Mouse (Mus musculus) myocyte (in vitro differentiated cells): Measurements from ENCODE around the gene Msi1. TPM values are rescaled to one million over a fixed set of nuclear protein-coding genes. Genes with fewer than 3 reads are reported as not detected.

Experiments used
- H3K27me3 ChIP-seq: one replicate; pipeline ENCODE4 v1.6.1; 2011; ENCODE audit not compliant: control insufficient read depth, insufficient read depth, insufficient read length
- H3K36me3 ChIP-seq: one replicate; pipeline ENCODE4 v1.6.1; 2011; ENCODE audit not compliant: control insufficient read depth, insufficient read depth
- H3K4me2 ChIP-seq: one replicate; pipeline ENCODE4 v1.6.1; 2011; ENCODE audit warnings: low read depth, control low read depth
- H3K4me3 ChIP-seq: one replicate; pipeline ENCODE4 v1.5.1; 2011; ENCODE audit warnings: mild to moderate bottlenecking, control low read depth, moderate library complexity
- H3K79me2 ChIP-seq: one replicate; pipeline ENCODE4 v1.6.1; 2011; ENCODE audit not compliant: control insufficient read depth, insufficient read depth
- H3ac ChIP-seq: one replicate; pipeline ENCODE4 v1.6.1; 2011; ENCODE audit not compliant: control insufficient read depth, insufficient read length
- CEBPB ChIP-seq: IDR thresholded peaks from 2 replicates; pipeline ENCODE4 v1.6.1; 2011; ENCODE audit warnings: mild to moderate bottlenecking, moderate library complexity; ENCODE audit not compliant: poor library complexity, insufficient read depth, severe bottlenecking
- E2F4 ChIP-seq: IDR thresholded peaks from one replicate; pipeline ENCODE4 v1.6.1; 2011; ENCODE audit warnings: mild to moderate bottlenecking, control low read depth, moderate library complexity; ENCODE audit not compliant: insufficient read depth
- MAX ChIP-seq: IDR thresholded peaks from one replicate; pipeline ENCODE4 v1.6.1; 2011; ENCODE audit warnings: low read depth, mild to moderate bottlenecking, control low read depth
- MYOD1 ChIP-seq, 3 experiments: IDR thresholded peaks; one replicate each; pipeline ENCODE4 v1.6.1; 2011; ENCODE audit warnings: control low read depth in 2 of 3, low read depth in 2 of 3, mild to moderate bottlenecking in 2 of 3, moderate library complexity in 1 of 3; ENCODE audit not compliant: insufficient read length in 2 of 3, control insufficient read depth in 1 of 3
- MYOG ChIP-seq, 3 experiments: IDR thresholded peaks; one replicate each; pipeline ENCODE4 v1.6.1; 2011; ENCODE audit warnings: control low read depth in 2 of 3, low read depth in 2 of 3, mild to moderate bottlenecking in 2 of 3; ENCODE audit not compliant: insufficient read length in 2 of 3, control insufficient read depth in 1 of 3, insufficient read depth in 1 of 3
- POLR2A ChIP-seq: IDR thresholded peaks from one replicate; pipeline ENCODE4 v1.6.1; 2011; ENCODE audit warnings: low read depth, mild to moderate bottlenecking, control low read depth, moderate library complexity; ENCODE audit not compliant: insufficient read length
- POLR2AphosphoS2 ChIP-seq: IDR thresholded peaks from one replicate; pipeline ENCODE4 v1.6.1; 2011; ENCODE audit warnings: low read depth, control low read depth; ENCODE audit not compliant: insufficient read length
- REST ChIP-seq: IDR thresholded peaks from one replicate; pipeline ENCODE4 v1.6.1; 2011; ENCODE audit warnings: mild to moderate bottlenecking, control low read depth, moderate library complexity; ENCODE audit not compliant: insufficient read depth, insufficient read length
- SRF ChIP-seq: IDR thresholded peaks from one replicate; pipeline ENCODE4 v1.6.1; 2011; ENCODE audit warnings: low read depth; ENCODE audit not compliant: control insufficient read depth, insufficient read length
- TCF12 ChIP-seq: IDR thresholded peaks from one replicate; pipeline ENCODE4 v1.6.1; 2011; ENCODE audit warnings: mild to moderate bottlenecking, control low read depth; ENCODE audit not compliant: poor library complexity, insufficient read depth, severe bottlenecking
- TCF3 ChIP-seq: IDR thresholded peaks from one replicate; pipeline ENCODE4 v1.6.1; 2011; ENCODE audit warnings: low read depth, control low read depth; ENCODE audit not compliant: insufficient read length
- USF1 ChIP-seq: IDR thresholded peaks from one replicate; pipeline ENCODE4 v1.6.1; 2011; ENCODE audit warnings: low read depth, mild to moderate bottlenecking, control low read depth, moderate library complexity
- polyA plus RNA-seq: library from polyadenylated mRNA; unstranded; fragments of >200 nt; fragmentation: generic; extraction: Trizol; gene quantifications from one replicate; pipeline ENCODE4 v1.2.1, GENCODE M21; 2012; ENCODE audit warnings: missing spikeins

Gene Msi1
- polyA plus RNA-seq, 1 experiment = 0.31 TPM

GRCm38 (mm10) chr5:115396654-115397053, 32.7 kb upstream of the Msi1 start:
- no peak overlapping the region for H3K4me2 ChIP-seq
- no peak for TF ChIP-seq CEBPB
- H3K79me2 ChIP-seq = no peaks in the 10 kb centered on the region
- no peak overlapping the region for H3K4me3 ChIP-seq
- no peak overlapping the region for H3ac ChIP-seq
- no peaks in the 10 kb centered on the region for H3K36me3 ChIP-seq
- H3K27me3 ChIP-seq = peaks cover 64% of the 10 kb centered on the region

GRCm38 (mm10) chr5:115397839-115398780, 31.3 kb upstream of the Msi1 start:
- Histone ChIP-seq H3K4me3 (no peak overlapping the region), H3K36me3 (no peaks in the 10 kb centered on the region), H3ac (no peak overlapping the region), H3K79me2 (no peaks in the 10 kb centered on the region), H3K27me3 (peaks cover 51% of the 10 kb centered on the region), H3K4me2 (no peak overlapping the region)
- TF ChIP-seq POLR2AphosphoS2 (no peak), MYOD1 (IDR thresholded peaks at IDR 0.05; ENCODE audit: control insufficient read depth in 1 of 3, insufficient read length in 2 of 3, low read depth in 2 of 3) (no peak), MYOG (IDR thresholded peaks at IDR 0.05; ENCODE audit: control insufficient read depth in 1 of 3, insufficient read depth in 1 of 3, insufficient read length in 2 of 3, low read depth in 2 of 3) (no peak), POLR2A (no peak), REST (no peak), USF1 (no peak), E2F4 (no peak), TCF12 (no peak), TCF3 (no peak), MAX (no peak), CEBPB (no peak), SRF (no peak)

GRCm38 (mm10) chr5:115402063-115402462, 27.3 kb upstream of the Msi1 start:
- H3K27me3 ChIP-seq = peaks cover 40% of the 10 kb centered on the region
- no peaks in the 10 kb centered on the region for H3K36me3 ChIP-seq
- no peaks in the 10 kb centered on the region for H3K79me2 ChIP-seq
- H3K4me3 ChIP-seq = no peak overlapping the region
- TF ChIP-seq SRF = no peak
- TF ChIP-seq POLR2A = no peak
- no peak for TF ChIP-seq MYOD1 (IDR thresholded peaks at IDR 0.05; ENCODE audit: control insufficient read depth in 1 of 3, insufficient read length in 2 of 3, low read depth in 2 of 3)
- no peak for TF ChIP-seq E2F4
- TF ChIP-seq USF1 = no peak
- no peak for TF ChIP-seq MAX
- TF ChIP-seq MYOG (IDR thresholded peaks at IDR 0.05; ENCODE audit: control insufficient read depth in 1 of 3, insufficient read depth in 1 of 3, insufficient read length in 2 of 3, low read depth in 2 of 3) = no peak
- no peak for TF ChIP-seq CEBPB
- H3K4me2 ChIP-seq = no peak overlapping the region
- no peak overlapping the region for H3ac ChIP-seq

- H3K79me2 ChIP-seq = no peaks in the 10 kb centered on the region
- TF ChIP-seq E2F4 (no peak), CEBPB (no peak), MYOD1 (IDR thresholded peaks at IDR 0.05; ENCODE audit: control insufficient read depth in 1 of 3, insufficient read length in 2 of 3, low read depth in 2 of 3) (no peak), POLR2A (no peak), MAX (no peak), MYOG (IDR thresholded peaks at IDR 0.05; ENCODE audit: control insufficient read depth in 1 of 3, insufficient read depth in 1 of 3, insufficient read length in 2 of 3, low read depth in 2 of 3) (no peak), TCF12 (no peak), POLR2AphosphoS2 (no peak), SRF (no peak), REST (no peak), TCF3 (no peak), USF1 (no peak)
- no peak overlapping the region for H3K4me3 ChIP-seq
- no peak overlapping the region for H3ac ChIP-seq
- no peaks in the 10 kb centered on the region for H3K36me3 ChIP-seq
- H3K4me2 ChIP-seq = peak overlapping the region; percentile 12
- H3K27me3 ChIP-seq = peaks cover 36% of the 10 kb centered on the region
Observed at GRCm38 (mm10) chr5:115403436-115404140, 25.8 kb upstream of the Msi1 start.
